Mouse (Mus musculus) brain, embryonic 14.5 days (tissue): Measurements from ENCODE around the gene Gstk1.

Experiments
- CTCF ChIP-seq: fragments of 200-500 bp; IDR thresholded peaks from 2 replicates; pipeline ENCODE4 v1.5.1; 2012; ENCODE audit warnings: inconsistent platforms, mild to moderate bottlenecking, moderate library complexity, borderline replicate concordance; ENCODE audit not compliant: insufficient read depth, insufficient read length; ENCODE audit errors: extremely low read depth
- POLR2A ChIP-seq: fragments of 200-500 bp; IDR thresholded peaks from 2 replicates; pipeline ENCODE4 v1.6.1; 2012; ENCODE audit warnings: mild to moderate bottlenecking, inconsistent platforms, borderline replicate concordance; ENCODE audit not compliant: poor library complexity, insufficient read depth, insufficient read length, severe bottlenecking; ENCODE audit errors: extremely low read depth

GRCm38 (mm10) chr6:42227240-42228101, 18.3 kb upstream of the Gstk1 start:
- TF ChIP-seq POLR2A (no peak), CTCF (peak; percentile 75; the same call in 1 of the 2 replicates)
